Mouse (Mus musculus) neural tube, embryonic 10.5 days (tissue): ENCODE data around the gene Fbxo22.
"Not testable (repeated sequence)": the region's sequence is repeated elsewhere in the genome, so short reads cannot be mapped to it uniquely, and the experiment has no call there.

ENCODE experiments used
- DNase-seq: peaks from one replicate; pipeline ENCODE4 v3.0.0-alpha.2; 2017; ENCODE audit warnings: low spot score; ENCODE audit errors: extremely low spot score

The Fbxo22 gene

DNA sequence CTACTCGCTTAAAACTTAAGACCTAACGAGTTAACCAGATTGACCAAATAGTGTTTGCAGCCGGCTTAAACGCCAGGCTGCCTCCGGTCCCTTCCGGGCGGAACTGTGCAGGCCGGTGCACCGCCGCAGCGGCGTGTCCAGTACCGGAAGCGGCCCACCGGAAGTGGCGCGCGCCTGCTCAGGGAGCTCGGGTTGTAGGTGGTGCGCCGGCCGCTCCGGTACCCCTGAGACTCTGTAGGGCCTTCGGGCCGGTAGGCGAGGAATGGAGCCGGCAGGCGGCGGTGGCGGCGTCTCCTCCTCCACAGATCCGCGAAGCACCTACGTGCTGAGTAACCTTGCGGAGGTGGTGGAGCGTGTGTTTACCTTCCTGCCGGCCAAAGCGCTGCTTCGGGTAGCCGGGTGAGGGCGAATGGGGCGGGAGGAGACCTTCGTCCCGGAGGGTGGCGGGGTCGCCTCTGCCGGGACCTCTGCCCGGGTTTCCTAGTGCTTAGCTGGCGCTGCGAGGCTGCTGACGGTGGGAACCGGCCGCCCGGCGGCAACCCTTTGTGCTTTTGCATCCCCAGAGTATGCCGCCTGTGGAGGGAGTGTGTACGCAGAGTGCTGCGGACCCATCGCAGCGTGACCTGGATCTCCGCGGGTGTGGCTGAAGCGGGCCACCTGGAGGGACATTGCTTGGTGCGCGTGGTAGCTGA, at the start of gene Fbxo22:
Gene Fbxo22, plus strand, starts transcription at position 136 of the 692 bp plus-strand sequence.
- DNase-seq: peak; percentile 92

DNA sequence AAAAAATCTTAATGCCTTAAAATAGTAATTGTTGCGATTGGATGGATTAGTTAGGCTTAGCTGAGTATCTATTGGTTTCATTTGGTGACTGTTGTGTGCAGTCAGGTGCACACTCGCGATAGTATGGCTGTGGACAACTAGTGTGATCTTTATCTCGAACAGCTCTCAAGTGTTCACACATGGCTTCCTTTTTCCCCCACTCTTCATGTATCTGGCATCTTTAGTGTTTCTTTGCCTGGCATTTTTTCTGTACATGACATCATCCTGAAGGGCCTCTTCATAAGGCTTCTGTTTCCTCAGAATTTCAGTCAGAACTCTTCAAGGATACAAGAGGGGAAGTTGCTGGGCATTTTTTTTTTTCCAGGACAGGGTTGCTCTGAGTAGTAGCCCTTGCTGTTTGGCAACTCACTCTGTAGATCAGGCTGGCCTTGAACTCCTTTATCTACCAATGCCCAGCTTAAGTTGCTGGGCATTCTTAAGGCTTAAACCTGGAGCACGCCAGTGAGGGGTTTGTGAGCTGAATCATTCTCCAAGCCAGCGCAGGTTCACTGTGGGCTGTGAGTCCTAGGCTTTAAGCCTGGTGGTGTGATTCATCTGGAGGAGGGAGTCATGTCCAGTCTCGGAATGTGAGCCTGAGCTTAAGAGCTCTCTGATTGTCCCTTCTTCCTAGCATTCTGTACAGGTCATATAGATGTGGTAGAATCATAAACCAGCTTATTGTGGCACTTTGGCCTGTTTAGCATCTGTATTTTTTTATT, 37.9 kb upstream of the Fbxo22 start:
- DNase-seq: no peak

DNA sequence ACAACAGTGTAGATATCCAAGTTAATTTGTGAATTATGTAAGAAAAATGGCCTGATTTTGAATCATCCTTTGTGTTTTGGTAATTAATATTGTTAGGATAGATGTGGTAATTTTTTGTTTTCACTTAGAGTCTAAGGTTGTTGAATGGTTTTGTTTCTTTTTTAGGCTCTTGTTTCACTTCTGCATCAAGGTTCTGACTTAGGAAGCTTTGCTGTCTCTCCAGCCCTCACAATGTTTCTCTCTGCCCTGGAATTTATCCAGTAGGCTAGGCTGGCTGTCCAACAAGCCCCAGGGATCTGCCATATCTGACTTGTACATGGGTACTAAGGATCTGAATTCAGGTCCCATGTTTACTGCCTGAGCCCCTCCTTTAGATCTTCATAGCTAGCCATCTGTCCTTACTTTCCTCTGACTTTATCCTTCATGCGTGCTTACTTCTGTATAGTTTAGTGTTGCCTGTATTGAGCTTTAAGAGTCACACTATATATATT, 36.5 kb upstream of the Fbxo22 start:
- DNase-seq: no peak

DNA sequence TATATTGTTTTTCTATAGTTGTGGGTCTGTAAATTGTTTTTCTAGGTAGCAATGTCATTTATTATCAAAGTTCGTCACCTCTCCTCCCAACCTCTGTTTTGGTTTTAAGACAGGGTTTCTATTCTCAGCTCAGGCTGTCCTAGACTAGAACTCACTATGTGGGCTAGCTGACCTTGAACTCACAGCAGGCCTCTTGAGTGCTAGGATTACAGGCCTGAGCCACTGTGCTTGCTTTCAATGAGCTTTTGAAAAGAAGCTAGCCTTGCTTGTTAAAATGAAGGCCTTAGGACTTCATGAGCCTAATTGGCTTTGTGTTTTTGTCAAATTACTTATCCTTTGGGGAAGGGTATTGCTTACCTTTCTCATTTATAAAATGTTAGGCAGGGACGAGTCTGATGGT, 34.5 kb upstream of the Fbxo22 start:
- no peak for DNase-seq

DNA sequence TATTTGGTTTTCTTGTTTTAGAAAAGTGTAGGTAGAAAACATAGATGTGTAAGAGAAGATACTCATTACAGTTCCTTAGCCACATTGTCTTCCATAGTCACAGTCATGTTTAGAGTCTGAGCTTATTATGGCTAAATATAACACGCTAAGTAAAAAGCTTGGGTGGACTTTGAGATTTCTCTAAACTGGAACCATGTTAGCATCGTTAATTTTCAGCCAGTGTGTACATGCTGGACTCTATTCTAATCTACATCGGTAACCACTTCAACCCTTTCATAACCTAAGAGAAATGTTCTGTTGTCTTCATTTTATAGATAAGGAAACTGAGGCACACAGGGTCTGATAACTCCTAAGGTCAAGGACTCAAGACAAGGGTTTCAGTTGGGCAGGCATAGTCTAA, 12.8 kb upstream of the Fbxo22 start:
- no peak for DNase-seq

DNA sequence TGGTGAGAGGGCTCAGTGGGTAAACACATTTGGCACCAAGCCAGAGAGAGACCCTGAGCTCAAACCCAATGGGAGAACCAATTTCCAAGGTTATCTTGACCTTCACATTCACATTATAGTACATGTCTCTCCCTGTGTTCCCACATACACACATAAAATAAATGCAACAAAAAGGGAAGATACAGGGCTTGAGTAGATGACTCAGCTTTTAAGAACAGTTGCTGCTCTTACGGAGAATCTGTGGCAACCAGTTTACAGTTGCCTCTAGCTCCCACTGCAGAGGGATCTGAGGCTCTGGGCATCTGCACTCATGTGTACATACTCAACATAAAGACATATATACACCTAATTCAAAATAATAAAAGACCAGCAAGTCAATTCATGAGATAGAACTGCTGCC, 10.5 kb upstream of the Fbxo22 start:
- no peak for DNase-seq

DNA sequence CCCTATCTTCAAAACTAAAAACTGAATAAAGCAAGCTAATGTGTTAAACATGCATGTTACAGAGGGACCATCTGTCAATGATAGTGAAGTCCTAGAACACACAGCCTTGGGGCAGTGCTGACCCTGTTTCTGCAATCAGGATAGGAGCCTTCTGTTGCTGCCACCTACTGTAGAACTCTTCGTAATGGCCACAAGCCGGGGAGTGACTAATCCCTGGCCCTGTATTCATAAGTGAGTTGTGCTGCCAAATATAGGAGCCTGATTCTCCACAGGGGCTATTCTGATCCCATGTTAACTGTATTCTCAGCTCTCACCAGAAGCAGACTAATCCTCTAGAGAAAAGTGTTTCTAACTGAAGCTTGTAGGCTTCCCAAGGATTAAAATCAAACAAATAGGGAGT, 9.4 kb upstream of the Fbxo22 start:
- DNase-seq: no peak

DNA sequence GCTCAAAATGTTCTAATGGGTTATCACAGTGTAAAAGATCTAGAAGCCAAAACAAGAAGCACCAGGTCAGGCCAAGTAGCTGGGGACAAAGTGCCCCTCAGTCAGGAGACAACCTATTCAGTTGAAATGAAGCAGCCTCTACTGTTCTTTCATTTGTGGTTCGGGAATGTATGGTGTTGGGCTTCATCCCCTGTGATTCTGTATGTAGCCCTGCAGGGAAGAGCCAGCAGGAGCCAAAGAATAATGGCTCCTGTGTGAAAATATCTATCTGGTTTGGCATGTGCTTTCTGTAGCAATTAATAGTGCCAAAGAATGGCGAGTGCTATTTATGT, 301 bp upstream of the Fbxo22 start:
- DNase-seq: no peak

DNA sequence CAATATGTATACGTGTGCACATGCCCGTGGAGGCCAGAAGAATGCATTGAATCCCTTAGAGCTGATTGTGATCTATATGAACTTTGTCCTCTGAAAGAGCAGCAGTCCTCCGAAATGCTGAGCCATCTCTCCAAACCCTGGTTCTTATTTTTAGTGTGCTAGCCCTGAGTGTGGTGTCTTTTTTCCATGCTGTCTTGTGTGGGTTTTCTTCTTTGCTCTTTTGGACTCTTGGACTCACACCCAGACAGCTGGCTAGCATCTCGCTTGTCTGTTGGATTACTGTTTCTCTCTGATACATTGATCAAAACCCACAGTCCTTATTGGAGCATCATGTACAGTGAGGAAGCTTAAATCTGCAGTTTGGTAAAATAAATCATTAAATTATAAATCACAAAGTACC, 2.9 kb downstream of the Fbxo22 start:
- no peak for DNase-seq

DNA sequence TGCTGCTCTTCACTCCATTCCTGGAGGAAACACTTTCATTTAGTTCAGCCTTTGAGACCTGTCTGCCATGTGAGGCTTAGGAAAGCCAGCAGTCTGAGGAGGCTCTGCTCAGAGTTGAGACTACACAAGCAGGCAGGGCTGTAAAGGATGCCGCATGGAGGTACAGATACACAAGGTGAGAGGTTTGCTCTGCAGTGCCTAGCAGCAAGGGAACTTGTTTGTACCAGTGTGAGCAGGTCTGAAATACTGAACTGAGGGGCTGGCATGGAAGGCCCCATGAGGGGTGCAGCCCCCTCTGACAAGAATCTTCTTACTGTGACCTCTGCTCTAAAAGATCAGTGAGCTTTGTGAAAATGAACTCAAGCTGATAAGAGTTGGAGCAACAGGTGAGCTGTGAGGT, 4.7 kb downstream of the Fbxo22 start:
- DNase-seq: no peak

DNA sequence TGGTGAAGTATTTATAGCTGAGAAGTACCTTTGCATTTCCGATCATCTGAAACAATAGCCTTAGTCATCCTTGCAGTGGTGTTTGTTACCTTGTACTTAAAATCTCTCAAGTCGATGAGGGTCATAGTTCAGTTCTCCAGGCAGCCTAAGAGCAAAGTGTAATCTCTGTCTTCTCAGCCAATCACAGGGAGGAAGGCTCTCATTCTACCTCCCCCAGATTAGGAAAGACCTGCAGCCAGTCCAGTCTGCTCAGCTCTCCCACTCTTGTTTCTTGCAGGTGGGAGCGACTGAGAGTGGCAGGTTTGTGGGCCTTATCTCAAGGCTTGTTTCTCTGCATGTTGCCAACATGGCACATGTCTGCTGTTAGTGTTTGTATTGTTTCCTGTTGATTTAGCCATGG, 6.3 kb downstream of the Fbxo22 start:
- DNase-seq: no peak

DNA sequence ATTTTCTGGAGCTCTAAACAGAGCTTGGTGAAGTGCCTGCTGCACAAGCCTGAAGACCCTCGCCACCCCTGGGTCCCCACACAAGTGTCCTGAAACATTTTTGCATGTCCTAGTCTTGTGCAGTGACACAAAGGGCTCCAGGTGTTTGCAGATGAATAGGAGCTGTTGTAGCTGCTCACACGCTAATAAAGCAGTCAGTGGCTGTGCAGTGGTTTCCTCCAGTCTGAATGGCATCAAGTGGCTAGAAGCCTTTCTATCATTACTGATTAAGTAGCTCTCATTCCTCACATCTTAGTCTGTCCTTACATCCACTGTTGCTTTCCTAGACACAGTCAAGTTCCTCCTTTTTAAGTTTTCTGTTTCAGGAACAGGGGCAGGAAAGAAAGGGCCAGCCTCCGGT, 6.9 kb downstream of the Fbxo22 start:
- DNase-seq: no peak

DNA sequence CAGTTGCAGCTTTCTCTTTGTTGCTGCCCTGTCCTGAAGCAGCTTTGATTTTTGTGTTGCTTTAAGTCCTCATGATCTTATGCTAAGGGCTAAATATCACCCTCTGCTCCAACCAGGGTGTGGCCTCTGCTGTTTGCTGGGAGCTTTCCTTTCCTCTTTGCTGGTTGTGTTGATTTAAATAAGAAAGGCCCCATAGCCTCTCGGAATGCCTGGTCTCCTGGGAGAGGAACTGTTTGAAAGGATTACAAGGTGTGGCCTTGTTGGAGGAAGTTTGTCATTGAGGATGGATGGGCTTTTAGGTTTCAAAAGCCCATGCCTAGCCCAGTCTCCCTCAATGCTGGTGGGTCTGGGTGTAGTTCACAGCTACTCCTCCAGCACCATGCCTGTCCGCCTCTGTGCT, 7.4 kb downstream of the Fbxo22 start:
- DNase-seq: no peak

DNA sequence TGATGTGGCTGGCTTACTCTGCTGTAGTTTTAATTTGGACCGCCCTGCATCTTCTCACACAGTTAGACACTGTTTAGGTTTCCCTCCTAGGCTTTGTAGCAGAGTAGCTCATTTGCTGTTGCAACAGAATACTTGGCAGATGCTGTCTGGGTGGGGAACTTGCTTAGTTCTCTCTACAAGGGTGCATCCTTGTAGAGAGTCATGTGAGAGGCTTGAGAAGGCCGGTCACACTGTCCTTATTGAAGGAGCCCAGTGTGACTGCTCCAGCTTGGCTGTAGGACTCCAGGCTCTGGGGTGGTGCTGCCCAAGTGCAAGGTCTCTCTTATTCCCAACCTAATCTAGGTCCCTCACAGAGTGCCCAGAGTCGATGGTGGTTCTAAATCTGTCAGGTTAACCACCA, 8.7 kb downstream of the Fbxo22 start:
- no peak for DNase-seq

DNA sequence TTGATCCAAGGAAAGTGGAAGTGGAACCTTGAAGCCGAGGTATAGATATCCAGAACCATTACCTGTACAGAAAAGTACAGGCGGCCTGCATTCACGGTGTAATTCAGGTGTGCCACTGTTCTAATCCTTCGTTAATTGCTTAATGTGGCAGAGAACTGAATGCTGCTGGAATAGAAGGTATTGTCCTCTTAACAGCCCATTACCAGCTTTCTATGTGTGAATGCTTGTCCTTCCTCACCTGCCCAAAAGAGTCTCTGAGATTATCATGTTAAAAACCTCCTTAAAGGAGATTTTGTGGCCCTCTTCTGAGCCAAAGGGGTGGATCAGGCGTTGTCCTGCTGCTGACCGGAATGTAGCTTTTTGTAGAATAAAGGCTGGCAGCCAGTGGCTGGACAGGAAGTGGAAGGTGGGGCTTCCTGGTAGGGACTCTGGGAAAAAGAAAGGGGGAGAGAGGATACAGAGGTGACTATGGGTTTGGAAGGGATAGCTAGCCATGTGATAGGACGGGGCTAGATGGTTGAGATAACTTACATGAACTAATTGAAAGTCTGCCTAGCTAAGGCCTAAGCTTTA, 16.5 kb downstream of the Fbxo22 start:
- DNase-seq: no peak

DNA sequence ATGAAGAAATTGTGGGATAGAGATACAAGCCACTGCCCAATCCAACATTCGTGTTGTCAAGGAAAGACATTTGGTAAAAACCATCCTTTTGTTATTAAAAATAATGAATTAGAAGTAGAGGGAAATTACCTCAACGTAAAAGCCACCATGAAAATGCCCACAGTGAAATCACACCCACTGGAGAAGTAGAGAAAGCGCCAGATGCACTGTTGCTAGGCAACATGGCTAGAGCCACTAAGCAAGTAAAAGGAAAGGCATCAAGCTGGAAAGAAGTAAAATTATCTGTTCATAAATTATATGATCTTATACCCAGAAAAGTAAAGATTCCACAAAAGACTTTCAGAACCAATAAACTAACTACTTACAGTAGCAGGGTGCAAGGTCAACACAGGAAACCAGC, 17.5 kb downstream of the Fbxo22 start:
- DNase-seq: no peak

DNA sequence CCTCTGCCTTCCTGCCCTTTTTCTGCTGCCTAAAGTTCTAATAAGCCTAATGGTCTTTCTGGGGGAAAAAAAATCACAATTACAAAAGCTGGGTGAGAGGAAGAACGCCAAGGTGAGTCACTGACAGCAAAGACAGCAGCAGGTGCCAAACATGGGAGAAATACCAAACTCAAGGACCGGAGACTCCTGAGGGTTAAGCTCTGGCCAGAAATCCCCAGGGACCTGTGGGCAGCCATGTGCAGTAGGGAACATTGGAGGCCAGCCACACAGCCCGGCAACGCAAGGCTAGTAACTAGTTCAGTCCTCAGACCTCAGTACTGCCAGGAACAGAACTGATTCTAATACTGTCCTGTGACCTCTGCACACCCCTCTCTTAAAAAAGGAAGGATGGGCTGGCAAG, 19.4 kb downstream of the Fbxo22 start:
- DNase-seq: no peak

DNA sequence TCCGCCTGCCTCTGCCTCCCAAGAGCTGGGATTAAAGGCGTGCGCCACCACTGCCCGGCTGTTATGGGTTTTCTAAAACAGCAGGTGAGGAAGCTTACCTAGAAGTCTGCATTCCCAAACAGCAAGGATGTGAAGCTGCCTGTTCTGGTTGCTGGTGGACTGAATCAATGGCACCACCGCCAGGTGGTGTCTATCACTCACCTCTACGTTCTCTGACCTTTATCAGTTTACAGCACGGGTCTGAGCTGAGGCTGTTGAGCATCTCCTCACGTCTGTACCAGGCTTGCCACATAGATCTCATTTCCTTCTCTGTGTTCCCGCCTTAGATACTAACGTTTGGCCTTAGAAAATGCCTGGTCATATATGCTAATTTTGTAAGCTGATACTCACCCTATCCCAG, 20.3 kb downstream of the Fbxo22 start:
- no peak for DNase-seq

DNA sequence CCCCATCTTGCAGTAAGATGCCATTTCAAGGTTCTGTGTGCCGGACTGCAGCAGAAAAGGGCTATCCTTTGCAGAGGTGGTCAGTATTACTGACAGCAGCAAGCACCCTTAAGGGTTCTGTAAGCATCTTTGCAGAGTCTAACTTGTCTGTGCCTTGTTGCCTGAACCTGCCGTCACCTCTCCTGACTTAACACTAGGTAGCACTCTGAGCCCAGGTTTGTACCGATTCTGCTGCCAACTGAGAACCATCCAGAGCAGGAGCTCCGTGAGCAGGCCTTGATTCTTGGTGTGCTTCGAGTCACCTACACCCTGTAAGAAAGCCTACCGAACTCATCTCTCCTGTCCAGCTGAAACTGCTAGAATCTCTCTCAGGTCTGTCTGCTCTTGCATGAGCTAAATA, 22.8 kb downstream of the Fbxo22 start:
- no peak for DNase-seq

DNA sequence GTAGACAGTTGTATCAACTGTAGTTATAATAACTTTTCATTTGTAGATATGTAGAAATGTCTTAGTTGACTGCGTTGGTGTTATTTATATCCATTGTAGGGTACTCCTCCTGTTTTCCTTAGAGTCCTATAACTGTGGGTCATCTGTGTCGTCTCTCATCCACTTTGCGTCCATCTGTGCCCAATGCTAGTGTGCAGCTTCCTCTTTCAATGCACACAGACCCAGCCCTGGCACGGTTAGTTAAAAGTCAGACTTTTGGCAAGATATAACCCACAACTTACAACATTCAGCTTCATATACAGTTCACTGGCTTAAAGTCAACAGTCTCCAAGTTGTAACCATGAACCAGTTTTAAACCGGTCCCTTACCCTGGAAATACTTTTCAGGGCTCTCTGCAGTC, 23.4 kb downstream of the Fbxo22 start:
- no peak for DNase-seq

DNA sequence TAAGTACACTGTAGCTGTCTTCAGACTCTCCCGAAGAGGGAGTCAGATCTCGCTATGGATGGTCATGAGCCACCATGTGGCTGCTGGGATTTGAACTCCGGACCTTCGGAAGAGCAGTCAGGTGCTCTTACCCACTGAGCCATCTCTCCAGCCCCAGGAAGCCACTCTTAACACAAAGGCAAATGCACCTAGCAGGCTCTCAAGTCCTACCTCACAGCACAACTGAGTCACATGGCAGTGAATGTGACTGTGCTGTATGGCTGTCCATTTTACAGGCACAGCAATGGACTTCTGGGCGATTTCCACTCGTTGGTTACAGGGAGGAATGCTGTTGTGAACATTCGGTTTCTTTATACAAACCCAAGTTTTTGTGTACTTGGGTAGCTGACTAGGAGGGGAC, 23.9 kb downstream of the Fbxo22 start:
- DNase-seq: no peak

DNA sequence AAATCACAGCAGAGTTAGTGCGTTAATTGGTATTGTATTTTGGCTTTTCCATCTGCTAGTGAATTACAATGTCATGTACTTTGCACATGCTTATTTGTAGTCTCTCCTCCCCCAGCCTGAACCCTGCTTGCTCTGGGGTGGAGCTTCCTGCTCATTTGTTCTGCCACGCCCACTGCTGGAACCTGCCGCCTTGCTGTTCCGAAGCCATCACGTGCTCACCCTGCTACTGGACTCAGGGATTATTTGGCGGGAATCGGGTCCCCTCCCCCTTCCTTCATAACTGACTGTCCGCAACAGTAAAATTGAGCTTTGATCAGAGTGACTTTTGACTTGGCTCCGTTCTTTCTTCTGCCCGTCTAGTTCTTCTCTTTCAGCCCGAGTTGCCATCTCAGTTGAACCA, 24.4 kb downstream of the Fbxo22 start:
- DNase-seq: not testable (repeated sequence)
